Mouse (Mus musculus) MEL (cell line): Measurements from ENCODE around the gene Myl4. TPM values are rescaled to one million over a fixed set of nuclear protein-coding genes. Genes with fewer than 3 reads are reported as not detected.

Experiments
- DNase-seq: peaks from one replicate; pipeline ENCODE4 v3.0.0; 2011; ENCODE audit warnings: low read depth, low spot score
- H3K27ac ChIP-seq: 2 replicates; pipeline ENCODE4 v1.5.1; 2012; ENCODE audit warnings: low read depth, mild to moderate bottlenecking, control low read depth, low read length, moderate library complexity; ENCODE audit not compliant: control insufficient read depth
- H3K27me3 ChIP-seq, 2 experiments: fragments of 150-350 bp in 1 of 2; sonication (generic) in 1 of 2; 2 replicates each; pipeline ENCODE4 v1.6.1; 2012; ENCODE audit warnings: low read length in 2 of 2, mild to moderate bottlenecking in 2 of 2, improper control_type of control experiment in 1 of 2, moderate library complexity in 1 of 2; ENCODE audit not compliant: insufficient read depth in 2 of 2, control insufficient read depth in 1 of 2
- H3K36me3 ChIP-seq, 2 experiments: 2 replicates each; pipeline ENCODE4 v1.6.1; 2012 to 2014; ENCODE audit warnings: low read length in 2 of 2, improper control_type of control experiment in 1 of 2, inconsistent platforms in 1 of 2, mild to moderate bottlenecking in 1 of 2; ENCODE audit not compliant: insufficient read depth in 2 of 2, control insufficient read depth in 1 of 2
- H3K4me1 ChIP-seq, 2 experiments: fragments of 150-350 bp in 1 of 2; sonication (generic) in 1 of 2; 2 replicates each; pipeline ENCODE4 v1.6.1; 2012; ENCODE audit warnings: low read length in 2 of 2, improper control_type of control experiment in 1 of 2, mild to moderate bottlenecking in 1 of 2; ENCODE audit not compliant: insufficient read depth in 2 of 2, control insufficient read depth in 1 of 2
- H3K4me3 ChIP-seq, 2 experiments: fragments of 150-350 bp in 1 of 2; sonication (generic) in 1 of 2; 2 replicates each; pipeline ENCODE4 v1.5.1; 2012; ENCODE audit warnings: low read depth in 2 of 2, low read length in 2 of 2, mild to moderate bottlenecking in 2 of 2, moderate library complexity in 2 of 2, control low read depth in 1 of 2, improper control_type of control experiment in 1 of 2; ENCODE audit not compliant: control insufficient read depth in 1 of 2, insufficient read depth in 1 of 2
- H3K79me2 ChIP-seq: 2 replicates; pipeline ENCODE4 v1.6.1; 2012; ENCODE audit warnings: mild to moderate bottlenecking, low read length, moderate library complexity; ENCODE audit not compliant: control insufficient read depth, poor library complexity, insufficient read depth
- H3K9ac ChIP-seq: 2 replicates; pipeline ENCODE4 v1.6.1; 2012; ENCODE audit warnings: low read depth, mild to moderate bottlenecking, control low read depth, low read length, moderate library complexity; ENCODE audit not compliant: control insufficient read depth, poor library complexity, severe bottlenecking
- H3K9me3 ChIP-seq: fragments of 150-350 bp; sonication (generic); replicated peaks from 2 replicates; pipeline ENCODE4 v1.6.1; 2012; ENCODE audit warnings: mild to moderate bottlenecking, low read length, improper control_type of control experiment, moderate library complexity; ENCODE audit not compliant: insufficient read depth
- BHLHE40 ChIP-seq: IDR thresholded peaks from 2 replicates; pipeline ENCODE4 v1.6.1; 2012; ENCODE audit warnings: low read depth, mild to moderate bottlenecking, inconsistent platforms, low read length, improper control_type of control experiment, borderline replicate concordance
- CHD1 ChIP-seq: IDR thresholded peaks from 2 replicates; pipeline ENCODE4 v1.6.1; 2012; ENCODE audit warnings: low read depth, mild to moderate bottlenecking, inconsistent platforms, low read length, improper control_type of control experiment
- CHD2 ChIP-seq: IDR thresholded peaks from 2 replicates; pipeline ENCODE4 v1.6.1; 2011; ENCODE audit warnings: low read length, improper control_type of control experiment
- CTCF ChIP-seq, 3 experiments: IDR thresholded peaks in 2 of 3; conservative IDR thresholded peaks in 1 of 3; 2 replicates each; pipeline ENCODE4 v1.5.1; 2011 to 2012; ENCODE audit warnings: low read length in 3 of 3, low read depth in 2 of 3, mild to moderate bottlenecking in 2 of 3, improper control_type of control experiment in 1 of 3, inconsistent platforms in 1 of 3, mixed read lengths in 1 of 3, moderate library complexity in 1 of 3; ENCODE audit not compliant: control insufficient read depth in 1 of 3, insufficient read depth in 1 of 3, poor library complexity in 1 of 3, severe bottlenecking in 1 of 3
- E2F4 ChIP-seq: IDR thresholded peaks from 2 replicates; pipeline ENCODE4 v1.6.1; 2011; ENCODE audit warnings: low read depth, low read length, improper control_type of control experiment, borderline replicate concordance
- ELF1 ChIP-seq: IDR thresholded peaks from 2 replicates; pipeline ENCODE4 v1.6.1; 2014; ENCODE audit warnings: low read depth, mild to moderate bottlenecking, inconsistent platforms, low read length, improper control_type of control experiment, moderate library complexity
- EP300 ChIP-seq, 2 experiments: IDR thresholded peaks; 2 replicates each; pipeline ENCODE4 v1.6.1; 2011; ENCODE audit warnings: improper control_type of control experiment in 2 of 2, low read length in 2 of 2, low read depth in 1 of 2, mild to moderate bottlenecking in 1 of 2
- ETS1 ChIP-seq: IDR thresholded peaks from 2 replicates; pipeline ENCODE4 v1.6.1; 2012; ENCODE audit warnings: low read depth, mild to moderate bottlenecking, inconsistent platforms, low read length, improper control_type of control experiment, moderate library complexity
- GABPA ChIP-seq: IDR thresholded peaks from 2 replicates; pipeline ENCODE4 v1.6.1; 2012; ENCODE audit warnings: low read depth, mild to moderate bottlenecking, inconsistent platforms, low read length, improper control_type of control experiment, moderate library complexity
- GATA1 ChIP-seq: IDR thresholded peaks from 2 replicates; pipeline ENCODE4 v1.6.1; 2011; ENCODE audit warnings: low read depth, low read length, improper control_type of control experiment
- HCFC1 ChIP-seq: IDR thresholded peaks from 2 replicates; pipeline ENCODE4 v1.6.1; 2012; ENCODE audit warnings: low read depth, mild to moderate bottlenecking, inconsistent platforms, low read length, improper control_type of control experiment, moderate library complexity
- KAT2A ChIP-seq: conservative IDR thresholded peaks from 2 replicates; pipeline ENCODE4 v1.6.1; 2012; ENCODE audit warnings: low read depth, low read length, improper control_type of control experiment, inconsistent platforms
- MAFK ChIP-seq: IDR thresholded peaks from 2 replicates; pipeline ENCODE4 v1.6.1; 2011; ENCODE audit warnings: low read depth, mild to moderate bottlenecking, low read length, improper control_type of control experiment, borderline replicate concordance
- MAX ChIP-seq: IDR thresholded peaks from 2 replicates; pipeline ENCODE4 v1.6.1; 2011; ENCODE audit warnings: low read length, improper control_type of control experiment
- MAZ ChIP-seq: IDR thresholded peaks from 2 replicates; pipeline ENCODE4 v1.6.1; 2012; ENCODE audit warnings: low read depth, mild to moderate bottlenecking, inconsistent platforms, low read length, improper control_type of control experiment
- MXI1 ChIP-seq: IDR thresholded peaks from 2 replicates; pipeline ENCODE4 v1.6.1; 2011; ENCODE audit warnings: mild to moderate bottlenecking, low read depth, low read length, improper control_type of control experiment
- MYB ChIP-seq: IDR thresholded peaks from 2 replicates; pipeline ENCODE4 v1.6.1; 2011; ENCODE audit warnings: mild to moderate bottlenecking, low read depth, low read length, improper control_type of control experiment
- NRF1 ChIP-seq: IDR thresholded peaks from 2 replicates; pipeline ENCODE4 v1.6.1; 2014; ENCODE audit warnings: low read depth, mild to moderate bottlenecking, inconsistent platforms, low read length, improper control_type of control experiment, moderate library complexity; ENCODE audit not compliant: poor library complexity, insufficient read depth, severe bottlenecking
- POLR2A ChIP-seq, 2 experiments: IDR thresholded peaks; 2 replicates each; pipeline ENCODE4 v1.6.1; 2011 to 2012; ENCODE audit warnings: low read length in 2 of 2, mild to moderate bottlenecking in 2 of 2, control low read depth in 1 of 2, improper control_type of control experiment in 1 of 2, low read depth in 1 of 2, moderate library complexity in 1 of 2; ENCODE audit not compliant: control insufficient read depth in 1 of 2, insufficient read depth in 1 of 2, poor library complexity in 1 of 2
- POLR2AphosphoS2 ChIP-seq: IDR thresholded peaks from 2 replicates; pipeline ENCODE4 v1.6.1; 2011; ENCODE audit warnings: low read length, improper control_type of control experiment
- RAD21 ChIP-seq: IDR thresholded peaks from 2 replicates; pipeline ENCODE4 v1.6.1; 2011; ENCODE audit warnings: mild to moderate bottlenecking, low read depth, low read length, improper control_type of control experiment
- RCOR1 ChIP-seq: IDR thresholded peaks from 2 replicates; pipeline ENCODE4 v1.6.1; 2012; ENCODE audit warnings: low read depth, mild to moderate bottlenecking, inconsistent platforms, low read length, improper control_type of control experiment
- SIN3A ChIP-seq: IDR thresholded peaks from 2 replicates; pipeline ENCODE4 v1.6.1; 2012; ENCODE audit warnings: low read length, improper control_type of control experiment, inconsistent platforms
- SMC3 ChIP-seq: IDR thresholded peaks from 2 replicates; pipeline ENCODE4 v1.6.1; 2011; ENCODE audit warnings: low read depth, low read length, improper control_type of control experiment
- TCF12 ChIP-seq: IDR thresholded peaks from 2 replicates; pipeline ENCODE4 v1.6.1; 2014; ENCODE audit warnings: low read depth, mild to moderate bottlenecking, inconsistent platforms, low read length, improper control_type of control experiment, moderate library complexity
- USF1 ChIP-seq: IDR thresholded peaks from 2 replicates; pipeline ENCODE4 v1.6.1; 2014; ENCODE audit warnings: low read depth, mild to moderate bottlenecking, inconsistent platforms, low read length, improper control_type of control experiment, moderate library complexity
- USF2 ChIP-seq, 2 experiments: IDR thresholded peaks; 2 replicates each; pipeline ENCODE4 v1.6.1; 2011 to 2012; ENCODE audit warnings: improper control_type of control experiment in 2 of 2, low read length in 2 of 2, borderline replicate concordance in 1 of 2, inconsistent platforms in 1 of 2, low read depth in 1 of 2, mild to moderate bottlenecking in 1 of 2; ENCODE audit not compliant: insufficient read depth in 1 of 2
- ZKSCAN1 ChIP-seq: IDR thresholded peaks from 2 replicates; pipeline ENCODE4 v1.6.1; 2012; ENCODE audit warnings: low read depth, mild to moderate bottlenecking, inconsistent platforms, low read length, improper control_type of control experiment, moderate library complexity
- ZMIZ1 ChIP-seq: IDR thresholded peaks from 2 replicates; pipeline ENCODE4 v1.6.1; 2012; ENCODE audit warnings: low read depth, mild to moderate bottlenecking, inconsistent platforms, low read length, improper control_type of control experiment, moderate library complexity
- polyA plus RNA-seq, 2 experiments: library from polyadenylated mRNA; stranded (reverse) in 1 of 2; unstranded in 1 of 2; fragments of >175 nt in 1 of 2; fragments of >200 nt in 1 of 2; gene quantifications; 2 replicates each; pipeline versions ENCODE4 v1.2.1 to v1.2.4; 2012; ENCODE audit warnings: low replicate concordance in 2 of 2, low read depth in 1 of 2; ENCODE audit not compliant: insufficient read length in 2 of 2, insufficient read depth in 1 of 2, missing spikeins in 1 of 2
- total RNA-seq: library from RNA; depleted of rRNA; stranded (reverse); fragments of 300-350 nt; gene quantifications from 2 replicates; pipeline ENCODE4 v1.2.3, GENCODE M21; 2012

Gene Myl4
- total and polyA plus RNA-seq, 3 experiments = 0.29 to 1.3 TPM; not detected in 1

GRCm38 (mm10) chr11:104566796-104567195 is 16.3 kb downstream of the Myl4 start:
- Histone ChIP-seq H3K9ac (no peak overlapping the region), H3K9me3 (no peaks in the 10 kb centered on the region), H3K4me3 (no peak overlapping the region), H3K36me3 (0 out of 4 replicates have a peak, but pooled peaks cover 0 to 2% of the 10 kb centered on the region in 2 experiments), H3K4me1 (peaks cover 0 to 2% of the 10 kb centered on the region in 2 experiments; a peak in 1 of 4 replicates), H3K27ac (no peak overlapping the region), H3K27me3 (peaks cover 5 to 7% of the 10 kb centered on the region in 2 experiments), H3K79me2 (no peaks in the 10 kb centered on the region)
- TF ChIP-seq CHD2 (no peak), POLR2A (IDR thresholded peaks at IDR 0.05; ENCODE audit: control insufficient read depth in 1 of 2, insufficient read depth in 1 of 2, low read depth in 1 of 2, low read length in 2 of 2, poor library complexity in 1 of 2) (no peak), CHD1 (no peak), CTCF (IDR thresholded peaks at IDR 0.05 in 2 of 3, conservative IDR thresholded peaks at IDR 0.05 in 1 of 3; ENCODE audit: control insufficient read depth in 1 of 3, insufficient read depth in 1 of 3, low read depth in 2 of 3, low read length in 3 of 3, poor library complexity in 1 of 3, severe bottlenecking in 1 of 3) (no peak), ZMIZ1 (no peak), ETS1 (no peak), RCOR1 (no peak), RAD21 (no peak), MAX (no peak), ZKSCAN1 (no peak), GATA1 (no peak), USF2 (IDR thresholded peaks at IDR 0.05; ENCODE audit: borderline replicate concordance in 1 of 2, insufficient read depth in 1 of 2, low read depth in 1 of 2, low read length in 2 of 2) (no peak), NRF1 (no peak), MAZ (no peak), KAT2A (no peak), E2F4 (no peak), MYB (no peak), USF1 (no peak), SIN3A (no peak), SMC3 (no peak)
- no peak for DNase-seq

- H3K27me3 ChIP-seq = peaks cover 4 to 6% of the 10 kb centered on the region in 2 experiments; a peak in 3 of 4 replicates
- no peak overlapping the region for H3K27ac ChIP-seq
- H3K4me3 ChIP-seq = no peak overlapping the region
- H3K36me3 ChIP-seq = 0 out of 4 replicates have a peak, but pooled peaks cover 0 to 2% of the 10 kb centered on the region in 2 experiments
- DNase-seq = no peak
- no peaks in the 10 kb centered on the region for H3K9me3 ChIP-seq
- TF ChIP-seq MAFK = no peak
- TF ChIP-seq ELF1 = no peak
- TF ChIP-seq USF2 (IDR thresholded peaks at IDR 0.05; ENCODE audit: borderline replicate concordance in 1 of 2, insufficient read depth in 1 of 2, low read depth in 1 of 2, low read length in 2 of 2) = no peak
- no peak for TF ChIP-seq POLR2AphosphoS2
- no peak for TF ChIP-seq TCF12
- TF ChIP-seq KAT2A = no peak
- no peak for TF ChIP-seq BHLHE40
- no peak for TF ChIP-seq CHD1
- no peak for TF ChIP-seq MXI1
- TF ChIP-seq HCFC1 = no peak
- no peak for TF ChIP-seq ETS1
- TF ChIP-seq SIN3A = no peak
- TF ChIP-seq POLR2A (IDR thresholded peaks at IDR 0.05; ENCODE audit: control insufficient read depth in 1 of 2, insufficient read depth in 1 of 2, low read depth in 1 of 2, low read length in 2 of 2, poor library complexity in 1 of 2) = no peak
- no peak for TF ChIP-seq RCOR1
- TF ChIP-seq ZKSCAN1 = no peak
- no peak for TF ChIP-seq EP300 (IDR thresholded peaks at IDR 0.05; ENCODE audit: low read depth in 1 of 2, low read length in 2 of 2)
- no peak for TF ChIP-seq GABPA
- no peak overlapping the region for H3K9ac ChIP-seq
- H3K4me1 ChIP-seq = peaks cover 0 to 2% of the 10 kb centered on the region in 2 experiments; a peak in 1 of 4 replicates
- H3K79me2 ChIP-seq = no peaks in the 10 kb centered on the region
These were observed 17.3 kb downstream of the Myl4 start for GRCm38 (mm10) chr11:104567736-104568135.
